Mouse (Mus musculus) testis, adult 2 months (tissue): ENCODE data around the gene Bahcc1. TPM values are rescaled to one million over a fixed set of nuclear protein-coding genes. Genes with fewer than 3 reads are reported as not detected.

Source experiments
- H3K27ac ChIP-seq: fragments of 200-500 bp; 2 replicates; pipeline ENCODE4 v1.5.1; 2012; ENCODE audit warnings: low read depth, low read length; ENCODE audit not compliant: control insufficient read depth, insufficient read depth
- H3K27me3 ChIP-seq: fragments of 200-500 bp; 2 replicates; pipeline ENCODE4 v1.6.1; 2012; ENCODE audit warnings: mild to moderate bottlenecking, low read length, moderate library complexity; ENCODE audit not compliant: control insufficient read depth, insufficient read depth
- H3K36me3 ChIP-seq: fragments of 200-500 bp; 2 replicates; pipeline ENCODE4 v1.6.1; 2012; ENCODE audit warnings: mild to moderate bottlenecking, low read length; ENCODE audit not compliant: control insufficient read depth, insufficient read depth
- H3K4me1 ChIP-seq: fragments of 200-500 bp; 2 replicates; pipeline ENCODE4 v1.6.1; 2012; ENCODE audit warnings: low read length; ENCODE audit not compliant: control insufficient read depth, insufficient read depth
- H3K4me3 ChIP-seq: fragments of 200-500 bp; 2 replicates; pipeline ENCODE4 v1.5.1; 2012; ENCODE audit warnings: low read depth, mild to moderate bottlenecking, low read length, moderate library complexity, mixed read lengths; ENCODE audit not compliant: control insufficient read depth
- CTCF ChIP-seq: fragments of 200-500 bp; IDR thresholded peaks from 2 replicates; pipeline ENCODE4 v1.5.1; 2012; ENCODE audit warnings: low read depth, mild to moderate bottlenecking, inconsistent platforms, low read length, moderate library complexity; ENCODE audit not compliant: control insufficient read depth, insufficient read depth, insufficient replicate concordance
- POLR2A ChIP-seq: fragments of 200-500 bp; IDR thresholded peaks from 2 replicates; pipeline ENCODE4 v1.6.1; 2012; ENCODE audit warnings: low read depth, mild to moderate bottlenecking, inconsistent platforms, low read length, moderate library complexity; ENCODE audit not compliant: control insufficient read depth
- polyA plus RNA-seq: library from polyadenylated mRNA; depleted of rRNA; stranded (reverse); fragments of >200 nt; gene quantifications from 2 replicates; pipeline ENCODE4 v1.2.3, GENCODE M21; 2012

The Bahcc1 gene
- polyA plus RNA-seq, 1 experiment = 2.9 TPM

GRCm38 (mm10) chr11:120283542-120283941 lies 50.8 kb downstream of the Bahcc1 start:
- H3K4me3 ChIP-seq = no peak overlapping the region
- H3K27ac ChIP-seq = no peak overlapping the region
- H3K36me3 ChIP-seq = no peaks in the 10 kb centered on the region
- no peaks in the 10 kb centered on the region; the same call in 1 of the 2 replicates for H3K4me1 ChIP-seq
- no peaks in the 10 kb centered on the region for H3K27me3 ChIP-seq
- TF ChIP-seq CTCF (no peak), POLR2A (no peak)

GRCm38 (mm10) chr11:120289644-120290043 lies 56.9 kb downstream of the Bahcc1 start:
- H3K4me3 ChIP-seq = no peak overlapping the region
- H3K36me3 ChIP-seq = no peaks in the 10 kb centered on the region
- H3K27me3 ChIP-seq = no peaks in the 10 kb centered on the region
- H3K4me1 ChIP-seq = no peaks in the 10 kb centered on the region
- H3K27ac ChIP-seq = no peak overlapping the region
- no peak for TF ChIP-seq POLR2A
- no peak for TF ChIP-seq CTCF

- H3K27ac ChIP-seq = no peak overlapping the region
- no peak for TF ChIP-seq CTCF
- TF ChIP-seq POLR2A = no peak
- no peak overlapping the region for H3K4me3 ChIP-seq
- no peaks in the 10 kb centered on the region for H3K27me3 ChIP-seq
- H3K36me3 ChIP-seq = no peaks in the 10 kb centered on the region
- H3K4me1 ChIP-seq = no peaks in the 10 kb centered on the region
Measured at GRCm38 (mm10) chr11:120290266-120290665, 57.5 kb downstream of the Bahcc1 start.

GRCm38 (mm10) chr11:120293714-120294113 lies 61.0 kb downstream of the Bahcc1 start:
- Histone ChIP-seq H3K27ac (no peak overlapping the region), H3K27me3 (no peaks in the 10 kb centered on the region), H3K4me3 (no peak overlapping the region), H3K4me1 (no peaks in the 10 kb centered on the region; the same call in 1 of the 2 replicates), H3K36me3 (no peaks in the 10 kb centered on the region)
- TF ChIP-seq POLR2A (no peak), CTCF (no peak)

- Histone ChIP-seq H3K36me3 (no peaks in the 10 kb centered on the region), H3K4me1 (no peaks in the 10 kb centered on the region; the same call in 1 of the 2 replicates), H3K4me3 (no peak overlapping the region), H3K27me3 (no peaks in the 10 kb centered on the region), H3K27ac (no peak overlapping the region)
- TF ChIP-seq CTCF = no peak
- TF ChIP-seq POLR2A = no peak
Measured at GRCm38 (mm10) chr11:120296305-120297144, 63.8 kb downstream of the Bahcc1 start.

- H3K27ac ChIP-seq = no peak overlapping the region
Measured at GRCm38 (mm10) chr11:120297767-120298166, 65.0 kb downstream of the Bahcc1 start.

GRCm38 (mm10) chr11:120298441-120299141 lies 65.8 kb downstream of the Bahcc1 start:
- no peak overlapping the region for H3K4me3 ChIP-seq
- no peaks in the 10 kb centered on the region; the same call in 1 of the 2 replicates for H3K4me1 ChIP-seq
- no peak overlapping the region for H3K27ac ChIP-seq
- H3K27me3 ChIP-seq = no peaks in the 10 kb centered on the region
- TF ChIP-seq POLR2A (no peak), CTCF (no peak)
- no peaks in the 10 kb centered on the region for H3K36me3 ChIP-seq

More at GRCm38 (mm10) chr11:120297767-120298166, 65.0 kb downstream of the Bahcc1 start:
- H3K36me3 ChIP-seq = no peaks in the 10 kb centered on the region
- no peak for TF ChIP-seq POLR2A
- no peak for TF ChIP-seq CTCF
- H3K27me3 ChIP-seq = no peaks in the 10 kb centered on the region
- no peaks in the 10 kb centered on the region; the same call in 1 of the 2 replicates for H3K4me1 ChIP-seq
- H3K4me3 ChIP-seq = no peak overlapping the region; the same call in 1 of the 2 replicates
